20 mouse cellular contexts compared by ENCODE assay signal in genomic region chr16:72717118-72717802, GRCm38 (mm10).
DNase-seq lines count a peak whose midpoint lies in the region; ATAC-seq lines count a peak whose summit lies in the region.
"Had no signal": no experiment of that assay in that cellular context is flagged by ENCODE, and none has a peak within 500 bp of the region (broad histone marks: within the 10 kb centered on the region; RNA-seq: fewer than 3 reads in every experiment).

No protein-coding gene starts in this region.

- no peak overlapping the region for H3K4me3 ChIP-seq in kidney, embryonic 15.5 days (replicated peaks)
- H3K4me3 ChIP-seq in midbrain, embryonic 15.5 days: no peak overlapping the region
- no peak overlapping the region for H3K4me3 ChIP-seq in midbrain, embryonic 14.5 days (replicated peaks; ENCODE audit: low read depth, low read length)
- H3K4me3 ChIP-seq: embryonic facial prominence, embryonic 13.5 days; forebrain, embryonic 12.5 days; gastrocnemius, adult 2 months; hindbrain, embryonic 12.5 days had no signal

- DNase-seq in frontal cortex, postnatal 10 days (ENCODE audit: low spot score in 2 of 2): no peak
- no peak for DNase-seq in kidney, adult 9 months
- DNase-seq in midbrain, embryonic 14.5 days: no peak
- DNase-seq: adrenal gland, postnatal 14 days; cerebellum, adult 18-20 months; cerebellum, adult 9-11 months; cerebellum, postnatal 36 days; gastrocnemius, adult 2 months; gastrocnemius, postnatal 25 days; heart, postnatal 10 days; heart, postnatal 4 days had no signal

- H3K36me3 ChIP-seq in kidney, embryonic 15.5 days: no peaks in the 10 kb centered on the region
- no peaks in the 10 kb centered on the region for H3K36me3 ChIP-seq in midbrain, embryonic 15.5 days (replicated peaks)
- no peaks in the 10 kb centered on the region for H3K36me3 ChIP-seq in midbrain, embryonic 14.5 days (ENCODE audit: control insufficient read depth, insufficient read depth, low read length)
- H3K36me3 ChIP-seq: embryonic facial prominence, embryonic 13.5 days; forebrain, embryonic 12.5 days; hindbrain, embryonic 12.5 days had no signal

- no peaks in the 10 kb centered on the region for H3K27me3 ChIP-seq in kidney, embryonic 15.5 days
- no peaks in the 10 kb centered on the region for H3K27me3 ChIP-seq in midbrain, embryonic 15.5 days (replicated peaks)
- H3K27me3 ChIP-seq in midbrain, embryonic 14.5 days (ENCODE audit: control insufficient read depth, insufficient read depth, low read length): no peaks in the 10 kb centered on the region
- H3K27me3 ChIP-seq: CH12.LX; embryonic facial prominence, embryonic 13.5 days; forebrain, embryonic 12.5 days; hindbrain, embryonic 12.5 days; Patski had no signal

- ATAC-seq in frontal cortex, adult (ENCODE audit: low TSS enrichment): peak; percentile 88
- peak; percentile 61 for ATAC-seq in kidney, embryonic 15.5 days (replicated peaks; ENCODE audit: low FRiP score)
- ATAC-seq in midbrain, embryonic 15.5 days (replicated peaks): no peak
- ATAC-seq in midbrain, embryonic 14.5 days (ENCODE audit: low FRiP score, low TSS enrichment): no peak
- ATAC-seq: activated CD4-positive, CD25-positive, alpha-beta regulatory T cell, adult 4 months; Patski had no signal

- H3K9ac ChIP-seq in kidney, embryonic 15.5 days: no peak overlapping the region
- H3K9ac ChIP-seq in midbrain, embryonic 15.5 days: no peak overlapping the region
- H3K9ac ChIP-seq in midbrain, embryonic 14.5 days (replicated peaks; ENCODE audit: low read length): no peak overlapping the region
- H3K9ac ChIP-seq: embryonic facial prominence, embryonic 13.5 days; forebrain, embryonic 12.5 days; hindbrain, embryonic 12.5 days had no signal

- no peak overlapping the region for H3K27ac ChIP-seq in kidney, embryonic 15.5 days
- H3K27ac ChIP-seq in midbrain, embryonic 15.5 days: 0 out of 2 replicates have a peak overlapping the region, but pooled peaks have one; percentile 11
- no peak overlapping the region for H3K27ac ChIP-seq in midbrain, embryonic 14.5 days (replicated peaks; ENCODE audit: low read depth, low read length)
- H3K27ac ChIP-seq: embryonic facial prominence, embryonic 13.5 days; forebrain, embryonic 12.5 days; gastrocnemius, adult 2 months; hindbrain, embryonic 12.5 days had no signal

- 0 out of 2 replicates have a peak overlapping the region, but pooled peaks have one; percentile 3 for H3K4me2 ChIP-seq in kidney, embryonic 15.5 days
- no peak overlapping the region for H3K4me2 ChIP-seq in midbrain, embryonic 15.5 days
- no peak overlapping the region for H3K4me2 ChIP-seq in midbrain, embryonic 14.5 days (ENCODE audit: low read length)
- H3K4me2 ChIP-seq: embryonic facial prominence, embryonic 13.5 days; forebrain, embryonic 12.5 days; hindbrain, embryonic 12.5 days had no signal

- no peaks in the 10 kb centered on the region for H3K9me3 ChIP-seq in kidney, embryonic 15.5 days (replicated peaks)
- no peaks in the 10 kb centered on the region for H3K9me3 ChIP-seq in midbrain, embryonic 15.5 days
- no peaks in the 10 kb centered on the region for H3K9me3 ChIP-seq in midbrain, embryonic 14.5 days (ENCODE audit: control insufficient read depth, low read length)
- H3K9me3 ChIP-seq: embryonic facial prominence, embryonic 13.5 days; forebrain, embryonic 12.5 days; hindbrain, embryonic 12.5 days had no signal

- WGBS in kidney, embryonic 15.5 days: 43% methylated on average over 9 of the region's 9 CpGs
- 56% methylated on average over 9 of the region's 9 CpGs for WGBS in midbrain, embryonic 15.5 days
- 64% methylated on average over 9 of the region's 9 CpGs for WGBS in midbrain, embryonic 14.5 days

- peaks cover 27% of the 10 kb centered on the region; the same call in 1 of the 2 replicates for H3K4me1 ChIP-seq in kidney, embryonic 15.5 days
- peaks cover 10% of the 10 kb centered on the region; the same call in 1 of the 2 replicates for H3K4me1 ChIP-seq in midbrain, embryonic 15.5 days
- H3K4me1 ChIP-seq in midbrain, embryonic 14.5 days (ENCODE audit: control insufficient read depth, insufficient read depth, low read length): peaks cover 6% of the 10 kb centered on the region; the same call in 1 of the 2 replicates

Comparison
In these comparisons a context has a peak if more than half of its experiments do, and no peak if none do; other contexts are left out.
1. ATAC-seq: peak in frontal cortex, adult (single experiment) and kidney, embryonic 15.5 days (single experiment); none in midbrain, embryonic 15.5 days (single experiment) and midbrain, embryonic 14.5 days (single experiment).